Mouse (Mus musculus) lung, postnatal 0 days (tissue): ENCODE measurements at regions not wholly inside any gene's neighbourhood (a gene's known extent, or its start where the extent isn't known, plus 50 kb on each side); places are given as distances from the start of the nearest gene placed in this dataset.

Experiments
- CTCF ChIP-seq: IDR thresholded peaks from 2 replicates; pipeline ENCODE4 v1.5.1; 2016; ENCODE audit warnings: antibody characterized with exemption, mild to moderate bottlenecking
- EP300 ChIP-seq: IDR thresholded peaks from 2 replicates; pipeline ENCODE4 v1.6.1; 2016; ENCODE audit warnings: antibody characterized with exemption, mild to moderate bottlenecking, control low read depth

- TF ChIP-seq CTCF (no peak), EP300 (no peak)
Measured at GRCm38 (mm10) chr9:76876020-76876419, 169.6 kb downstream of the Tinag start.
